Comparison of ENCODE assay signal across 26 mouse cellular contexts in the genomic region with DNA sequence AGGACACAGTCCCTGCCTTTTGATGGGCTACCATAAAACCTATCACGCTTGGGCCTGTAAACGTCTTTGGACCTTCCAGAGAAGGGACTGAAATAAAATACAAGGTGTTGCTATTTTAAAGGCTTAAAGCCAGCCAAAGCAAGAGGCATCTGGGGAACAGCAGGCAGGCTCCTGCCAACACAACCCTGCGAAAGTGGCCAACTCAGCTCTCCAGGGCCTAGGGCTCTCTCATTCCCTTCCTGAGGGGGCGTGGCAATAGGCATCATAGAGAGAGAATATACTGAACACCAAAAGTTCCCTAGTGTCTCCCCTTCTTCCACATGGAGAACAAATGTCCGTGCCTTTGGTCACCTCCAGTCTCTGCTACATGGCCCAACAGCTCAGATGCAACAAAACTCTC.
DNase-seq lines count a peak whose midpoint lies in the region; ATAC-seq and TF ChIP-seq lines count a peak whose summit lies in the region.
"Had no signal": no experiment of that assay in that cellular context is flagged by ENCODE, and none has a peak within 500 bp of the region (broad histone marks: within the 10 kb centered on the region; RNA-seq: fewer than 3 reads in every experiment).

No protein-coding gene starts in this region.

- peak; percentile 74 for DNase-seq in gastrocnemius, adult 2 months
- DNase-seq in gastrocnemius, postnatal 10 days = no peak
- no peak for DNase-seq in heart, postnatal 0 days (ENCODE audit: low spot score)
- no peak for DNase-seq in heart, postnatal 36 days
- DNase-seq in gastrocnemius, postnatal 25 days = peak; percentile 36
- peak; percentile 37 for DNase-seq in limb, embryonic 14.5 days (ENCODE audit: low spot score)
- no peak for DNase-seq in liver, postnatal 0 days
- DNase-seq in spleen, postnatal 14 days (ENCODE audit: low spot score in 2 of 2) = no peak
- DNase-seq: adrenal gland, adult 2 months; cerebellum, adult 11 months; cerebellum, adult 9-10 months; cerebellum, postnatal 36 days; kidney, adult 2 months; kidney, postnatal 36 days; lung, postnatal 36 days; thymus, postnatal 4 days had no signal

- TF ChIP-seq POLR2A in limb, embryonic 14.5 days (IDR thresholded peaks at IDR 0.05; ENCODE audit: borderline replicate concordance, extremely low read depth, insufficient read depth, insufficient read length) = no peak

- H3K27me3 ChIP-seq in heart, postnatal 0 days (ENCODE audit: control insufficient read depth, insufficient read depth, low read length) = no peaks in the 10 kb centered on the region
- no peaks in the 10 kb centered on the region for H3K27me3 ChIP-seq in limb, embryonic 14.5 days (ENCODE audit: control insufficient read depth, insufficient read depth, low read length)
- H3K27me3 ChIP-seq in liver, postnatal 0 days (ENCODE audit: insufficient read depth, low read length) = no peaks in the 10 kb centered on the region
- H3K27me3 ChIP-seq: forebrain, embryonic 13.5 days; hindbrain, embryonic 15.5 days; liver, embryonic 15.5 days; lung, embryonic 15.5 days had no signal

- H3K9me3 ChIP-seq in heart, postnatal 0 days (replicated peaks; ENCODE audit: control insufficient read depth, low read length) = no peaks in the 10 kb centered on the region
- no peaks in the 10 kb centered on the region for H3K9me3 ChIP-seq in limb, embryonic 14.5 days (ENCODE audit: control insufficient read depth, low read length)
- H3K9me3 ChIP-seq in liver, postnatal 0 days (ENCODE audit: low read length) = no peaks in the 10 kb centered on the region
- H3K9me3 ChIP-seq: forebrain, embryonic 13.5 days; hindbrain, embryonic 10.5 days; hindbrain, embryonic 15.5 days; liver, embryonic 15.5 days; lung, embryonic 15.5 days had no signal

- intact Hi-C loops in gastrocnemius, adult 2 months (cut with DNase I) = no loop called here
- intact Hi-C loops in heart, postnatal 36 days (cut with DNase I) = no loop called here

- TF ChIP-seq CTCF in gastrocnemius, adult 2 months (IDR thresholded peaks at IDR 0.05) = no peak
- TF ChIP-seq CTCF in heart, postnatal 0 days (IDR thresholded peaks at IDR 0.05; ENCODE audit: low read depth) = no peak
- no peak for TF ChIP-seq CTCF in liver, postnatal 0 days (IDR thresholded peaks at IDR 0.05; ENCODE audit: low read depth)

- WGBS in heart, postnatal 0 days = 52% methylated on average over 5 of the region's 5 CpGs
- 34% methylated on average over 5 of the region's 5 CpGs for WGBS in limb, embryonic 14.5 days
- WGBS in liver, postnatal 0 days (ENCODE audit: insufficient replicate concordance) = 81% methylated on average over 5 of the region's 5 CpGs

- H3K4me1 ChIP-seq in heart, postnatal 0 days (ENCODE audit: control insufficient read depth, insufficient read depth) = peaks cover 26% of the 10 kb centered on the region
- H3K4me1 ChIP-seq in limb, embryonic 14.5 days (ENCODE audit: control insufficient read depth, insufficient read depth, low read length) = peaks cover 33% of the 10 kb centered on the region
- no peaks in the 10 kb centered on the region for H3K4me1 ChIP-seq in liver, postnatal 0 days (ENCODE audit: insufficient read depth)
- H3K4me1 ChIP-seq: liver, embryonic 15.5 days had no signal

- no peak overlapping the region for H3K4me2 ChIP-seq in heart, postnatal 0 days (ENCODE audit: low read depth, low read length)
- no peak overlapping the region for H3K4me2 ChIP-seq in limb, embryonic 14.5 days (replicated peaks; ENCODE audit: low read depth, low read length, severe bottlenecking)
- H3K4me2 ChIP-seq in liver, postnatal 0 days (ENCODE audit: low read depth, low read length) = no peak overlapping the region
- H3K4me2 ChIP-seq: forebrain, embryonic 13.5 days; hindbrain, embryonic 15.5 days; liver, embryonic 15.5 days; lung, embryonic 15.5 days; midbrain, embryonic 11.5 days had no signal

- TF ChIP-seq EP300 in heart, postnatal 0 days (IDR thresholded peaks at IDR 0.05; ENCODE audit: low read depth) = no peak
- TF ChIP-seq EP300 in liver, postnatal 0 days (IDR thresholded peaks at IDR 0.05; ENCODE audit: low read depth) = no peak

- no peak overlapping the region for H3K4me3 ChIP-seq in gastrocnemius, adult 2 months
- no peak overlapping the region for H3K4me3 ChIP-seq in heart, postnatal 0 days (ENCODE audit: low read depth, low read length)
- H3K4me3 ChIP-seq in limb, embryonic 14.5 days (replicated peaks; ENCODE audit: low read length) = no peak overlapping the region
- H3K4me3 ChIP-seq in liver, postnatal 0 days (ENCODE audit: low read depth, low read length) = no peak overlapping the region
- H3K4me3 ChIP-seq: forebrain, embryonic 13.5 days; hindbrain, embryonic 10.5 days; hindbrain, embryonic 15.5 days; layer of hippocampus, adult 2 months; left cerebral cortex, adult 2 months; liver, embryonic 15.5 days; lung, embryonic 15.5 days had no signal

- H3K9ac ChIP-seq in heart, postnatal 0 days (replicated peaks; ENCODE audit: low read depth, low read length) = no peak overlapping the region
- H3K9ac ChIP-seq in limb, embryonic 14.5 days (ENCODE audit: low read depth, low read length, severe bottlenecking) = no peak overlapping the region
- no peak overlapping the region for H3K9ac ChIP-seq in liver, postnatal 0 days (replicated peaks)
- H3K9ac ChIP-seq: forebrain, embryonic 13.5 days; hindbrain, embryonic 15.5 days; liver, embryonic 15.5 days; lung, embryonic 15.5 days had no signal

- peak overlapping the region; percentile 74 for H3K27ac ChIP-seq in gastrocnemius, adult 2 months
- no peak overlapping the region for H3K27ac ChIP-seq in heart, postnatal 0 days (ENCODE audit: low read depth)
- H3K27ac ChIP-seq in limb, embryonic 14.5 days (replicated peaks; ENCODE audit: low read depth, low read length) = no peak overlapping the region
- H3K27ac ChIP-seq in liver, postnatal 0 days (ENCODE audit: low read depth) = no peak overlapping the region
- H3K27ac ChIP-seq: forebrain, embryonic 13.5 days; hindbrain, embryonic 10.5 days; hindbrain, embryonic 15.5 days; left cerebral cortex, adult 2 months; liver, embryonic 15.5 days; lung, embryonic 15.5 days had no signal

- peak; percentile 54; the same call in 1 of the 2 replicates for ATAC-seq in heart, postnatal 0 days (ENCODE audit: insufficient read depth, low read depth)
- peak; percentile 67 for ATAC-seq in limb, embryonic 14.5 days (ENCODE audit: low FRiP score, low read depth)
- no peak for ATAC-seq in liver, postnatal 0 days
- ATAC-seq: CD4-positive, CD25-positive, alpha-beta regulatory T cell, adult 4 months; forebrain, embryonic 13.5 days; midbrain, embryonic 16.5 days had no signal

- H3K36me3 ChIP-seq in heart, postnatal 0 days (replicated peaks; ENCODE audit: control insufficient read depth, insufficient read depth, low read length) = peaks cover 5% of the 10 kb centered on the region; the same call in 1 of the 2 replicates
- H3K36me3 ChIP-seq in limb, embryonic 14.5 days (ENCODE audit: control insufficient read depth, insufficient read depth, low read length) = no peaks in the 10 kb centered on the region
- H3K36me3 ChIP-seq in liver, postnatal 0 days (replicated peaks; ENCODE audit: insufficient read depth, low read length) = no peaks in the 10 kb centered on the region
- H3K36me3 ChIP-seq: hindbrain, embryonic 10.5 days; hindbrain, embryonic 15.5 days; liver, embryonic 15.5 days; lung, embryonic 15.5 days had no signal

Comparison
In these comparisons a context has a peak if more than half of its experiments do, and no peak if none do; other contexts are left out.
1. DNase-seq: peak in gastrocnemius, adult 2 months (single experiment), gastrocnemius, postnatal 25 days (single experiment) and limb, embryonic 14.5 days (single experiment); none in gastrocnemius, postnatal 10 days (single experiment), heart, postnatal 0 days (single experiment), heart, postnatal 36 days (0 of 2), liver, postnatal 0 days (single experiment) and spleen, postnatal 14 days (0 of 2).